Mouse (Mus musculus): ENCODE measurements at regions not wholly inside any gene's neighbourhood (a gene's known extent, or its start where the extent isn't known, plus 50 kb on each side); places are given as distances from the start of the nearest gene placed in this dataset.

DNA sequence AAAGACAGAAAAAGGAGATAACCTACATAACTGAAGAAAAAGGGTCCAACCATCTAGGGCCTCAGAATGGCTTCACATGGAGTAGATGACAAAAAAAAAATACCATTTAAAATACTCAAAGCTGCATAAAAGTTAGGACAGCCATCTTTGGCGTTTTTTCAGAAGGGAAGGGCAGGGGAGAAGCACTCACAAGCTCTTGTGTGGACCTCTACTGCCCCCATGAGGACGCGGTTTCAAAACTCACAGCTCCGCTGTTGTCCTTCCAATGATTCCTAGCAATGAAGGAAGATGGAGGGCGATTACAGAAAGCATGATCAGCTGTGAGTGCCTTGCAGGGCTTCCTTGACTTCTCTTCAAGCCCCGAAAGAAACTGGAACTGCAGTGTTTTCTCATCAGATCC, 140.8 kb upstream of the Olfr1324 start:
- TF ChIP-seq GATA1 (IDR thresholded peaks at IDR 0.05; ENCODE audit: low read length) (no peak), TAL1 (IDR thresholded peaks at IDR 0.05; ENCODE audit: low read length) (no peak)
